Mouse (Mus musculus) inflammation-experienced regulatory T-cells (primary cell): ENCODE results near the gene Tmem184b. TPM values are rescaled to one million over a fixed set of nuclear protein-coding genes. Genes with fewer than 3 reads are reported as not detected.

ENCODE experiments used
- polyA plus RNA-seq, 2 experiments: library from polyadenylated mRNA; unstranded; fragments of 100-300 nt; shearing (Covaris generic); gene quantifications; one replicate each; pipeline ENCODE4 v1.2.1; 2017

The Tmem184b gene
- polyA plus RNA-seq: 10 to 100 TPM; 39.3 to 62.0 TPM

DNA sequence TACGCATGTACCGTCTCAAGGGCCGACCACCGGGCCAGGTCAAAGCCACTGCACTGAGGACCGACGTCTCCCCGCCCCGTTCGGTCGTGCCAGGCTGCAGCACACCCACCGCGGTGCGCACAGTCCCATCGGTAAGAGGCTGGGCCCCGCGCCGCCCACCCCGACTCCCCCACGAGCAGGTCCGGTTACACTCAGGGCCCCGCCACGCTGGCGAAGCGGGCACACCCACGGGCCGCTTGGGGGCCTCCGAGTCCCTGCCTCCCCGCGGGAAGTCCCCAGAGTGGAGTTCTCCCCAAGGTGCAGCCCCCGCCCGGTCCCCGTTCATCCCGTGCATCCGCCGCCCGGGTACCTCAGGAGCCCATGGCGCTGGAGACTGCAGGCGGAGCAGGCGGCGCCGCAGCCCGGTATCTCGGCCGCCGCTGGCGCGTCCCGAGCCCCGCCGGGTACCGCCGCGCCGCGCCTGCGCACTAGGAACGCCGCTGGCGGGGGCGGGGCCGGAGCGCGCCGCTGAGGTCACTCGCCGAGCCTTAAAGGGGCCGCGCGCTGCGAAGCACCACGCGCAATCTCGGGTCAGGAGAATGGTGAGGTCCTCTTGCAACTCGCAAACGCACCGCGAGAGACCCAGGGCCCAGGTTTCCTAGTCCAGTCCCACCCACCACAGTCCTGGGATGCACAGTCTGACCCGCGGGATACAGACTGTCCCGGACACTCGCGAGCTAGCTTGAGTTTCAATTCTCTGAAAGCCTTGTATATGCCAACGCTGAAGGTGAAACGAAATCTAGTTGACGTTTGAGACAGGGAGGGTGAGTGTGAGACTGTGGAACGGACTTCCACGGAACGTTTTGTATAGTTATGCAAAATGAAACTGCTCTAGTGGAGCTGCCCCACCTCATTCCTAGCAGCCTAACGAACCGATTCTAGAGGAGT lies at the start of gene Tmem184b:
TSS of gene Tmem184b (minus strand) at position 734 of the 927 bp plus-strand sequence.

DNA sequence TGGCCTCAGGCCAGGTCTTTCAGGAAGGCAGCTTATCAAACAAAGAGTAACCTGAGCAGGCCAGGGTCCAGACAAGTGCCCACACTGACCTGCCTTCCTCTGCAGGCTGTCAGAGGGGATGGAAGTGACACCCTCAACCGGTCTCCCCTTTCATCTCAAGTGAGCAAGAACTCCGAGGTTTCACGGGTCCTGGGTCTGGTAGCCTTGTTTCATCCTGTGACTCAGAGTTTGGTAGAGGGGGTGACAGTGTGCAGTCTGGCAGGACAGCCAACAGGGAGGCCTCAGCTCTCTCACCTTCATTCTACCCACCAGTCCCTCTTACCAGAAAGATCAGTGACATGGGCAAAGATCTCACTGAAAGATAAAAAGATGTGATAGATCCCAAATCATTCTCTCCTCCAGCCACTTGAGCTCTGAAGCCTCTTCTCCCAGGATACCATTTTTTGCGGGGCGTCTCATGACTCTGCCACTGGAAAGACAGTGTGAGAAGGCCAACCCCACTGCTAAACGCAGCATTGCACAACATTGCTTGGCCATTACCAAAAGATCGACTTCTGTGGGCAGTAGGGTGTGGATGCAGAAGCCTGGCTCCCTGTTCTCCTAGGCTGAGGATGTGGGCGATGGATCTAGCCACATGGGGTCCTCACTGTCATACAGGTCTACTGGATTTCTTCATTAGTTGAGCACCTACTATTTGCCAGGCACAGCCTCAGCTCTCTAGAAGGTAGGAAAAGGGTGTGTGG lies 57.1 kb downstream of the Tmem184b start, which contains the start of gene Maff:
TSS of gene Maff (plus strand) at position 571 of the 743 bp plus-strand sequence.

DNA sequence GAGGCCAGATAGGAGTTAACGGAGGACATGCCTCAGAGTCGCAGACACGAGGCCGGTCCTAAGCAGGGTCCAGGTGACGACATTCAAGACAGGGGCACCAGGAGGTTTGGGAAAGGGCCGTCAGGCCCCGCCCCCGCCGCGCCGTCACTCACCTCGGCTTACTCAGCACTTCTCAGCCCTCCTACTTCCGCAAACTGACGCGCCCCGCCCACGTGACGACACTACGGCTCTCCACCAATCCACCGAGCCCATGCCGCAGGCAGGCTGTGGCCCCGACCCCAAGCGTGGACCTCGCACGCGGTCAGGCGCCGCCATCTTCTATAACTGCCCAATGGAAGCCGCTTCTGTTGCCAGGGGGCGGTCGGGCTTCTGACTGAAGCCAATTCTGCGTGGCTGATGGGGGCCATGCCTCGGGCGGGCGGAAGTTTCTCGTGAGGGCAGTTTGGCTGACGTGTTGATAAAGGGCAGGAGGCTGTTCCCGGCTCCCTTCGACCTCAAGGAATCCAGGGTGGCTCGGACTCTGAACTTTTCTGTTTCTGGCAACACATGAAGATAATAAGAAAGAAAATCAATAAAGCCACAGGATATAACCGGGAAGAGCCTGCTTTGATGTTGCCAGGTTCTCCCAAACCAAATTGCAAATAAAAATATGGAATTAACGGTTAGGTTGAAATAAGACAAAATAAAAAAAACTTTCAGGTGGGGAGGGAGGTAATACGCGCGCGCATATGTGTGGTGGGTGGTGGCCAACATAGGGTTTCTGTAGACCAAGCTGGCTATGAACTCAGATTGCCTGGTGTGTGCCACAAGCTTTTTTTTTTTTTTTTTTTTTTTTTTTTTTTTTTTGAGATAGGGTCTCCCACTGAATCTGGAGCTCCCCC lies 75.1 kb downstream of the Tmem184b start, which contains the start of gene Pla2g6:
TSS of gene Pla2g6 (minus strand) at position 333 of the 881 bp plus-strand sequence.

Other genes with a start within 250 kb of the Tmem184b start
- 1 to 10 TPM in 1 of 2 experiments, under 1 TPM in 1; 0.54 to 1.1 TPM for gene Sox10, start 238.3 kb downstream of the Tmem184b start, polyA plus RNA-seq
- gene Pick1, start 174.4 kb downstream of the Tmem184b start, polyA plus RNA-seq: 10 to 100 TPM; 34.2 to 40.0 TPM
- under 1 TPM; 0.12 to 0.23 TPM for gene Gm49486, start 174.2 kb downstream of the Tmem184b start, polyA plus RNA-seq
- under 1 TPM; 0.16 to 0.86 TPM for gene Slc16a8, start 148.8 kb downstream of the Tmem184b start, polyA plus RNA-seq
- 1 to 10 TPM; 1.3 to 3.7 TPM for gene Baiap2l2, start 118.0 kb downstream of the Tmem184b start, polyA plus RNA-seq
- 10 to 100 TPM; 13.3 to 19.2 TPM for gene Pla2g6, start 75.2 kb downstream of the Tmem184b start, polyA plus RNA-seq
- 1 to 10 TPM in 1 of 2 experiments, under 1 TPM in 1; 0.87 to 1.5 TPM for gene Maff, start 56.9 kb downstream of the Tmem184b start, polyA plus RNA-seq
- 10 to 100 TPM; 20.4 to 23.3 TPM for gene Csnk1e, start 52.0 kb upstream of the Tmem184b start, polyA plus RNA-seq
- under 1 TPM in 1 of 2 experiments, not detected in 1; 0.34 TPM for gene Kcnj4, start 101.7 kb upstream of the Tmem184b start, polyA plus RNA-seq
- gene Kdelr3, start 112.8 kb upstream of the Tmem184b start, polyA plus RNA-seq: under 1 TPM in 1 of 2 experiments, not detected in 1; 0.95 TPM
- 10 to 100 TPM; 37.2 to 40.4 TPM for gene Ddx17, start 143.2 kb upstream of the Tmem184b start, polyA plus RNA-seq
- gene Dmc1, start 201.5 kb upstream of the Tmem184b start, polyA plus RNA-seq: under 1 TPM in 1 of 2 experiments, not detected in 1; 0.29 TPM